Mouse (Mus musculus) embryonic stem cell, embryonic (primary cell): ENCODE results near the gene Lix1l.

Experiments
- CTCF ChIA-PET, 4 experiments: fragments of 300-600 bp in 2 of 4; fragments of 350-600 bp in 2 of 4; sonication (Branson Sonifier 250); formaldehyde crosslinking; loops; one replicate each; lab custom pipeline; 2022; ENCODE audit warnings: inconsistent platforms in 2 of 4; lab: Charles Lee
- POLR2A ChIA-PET, 4 experiments: fragments of 300-600 bp in 2 of 4; fragments of 350-600 bp in 2 of 4; sonication (Branson Sonifier 250); formaldehyde crosslinking; loops; one replicate each; lab custom pipeline; 2022; ENCODE audit warnings: antibody characterized with exemption in 4 of 4, inconsistent platforms in 1 of 4; lab: Charles Lee

Gene Lix1l

GRCm38 (mm10) chr3:96660901-96661300 lies 60.0 kb downstream of the Lix1l start:
- POLR2A ChIA-PET = interaction anchor here in 3 of 4 experiments (0.7 to 2.5 kb wide), 12 partner anchors 9 to 83 kb away, joined by 3 to 10 read pairs (median 4); partner anchors contain the start of genes Ankrd35 (in 1 of the 3), Polr3c (in 1 of the 3) and Rnf115 (in 1 of the 3)

GRCm38 (mm10) chr3:96662731-96663316 lies 61.9 kb downstream of the Lix1l start:
- ChIA-PET CTCF (interaction anchor here (0.6 to 2.1 kb wide), 47 partner anchors 10 to 160 kb away, joined by 3 to 29 read pairs (median 5); partner anchors contain the start of genes Itga10 (in 3 of the 4), Nudt17 (in 3 of the 4), Pias3 (in 2 of the 4) and Polr3gl (in 2 of the 4)), POLR2A (interaction anchor here (0.6 to 3.4 kb wide), 41 partner anchors 7 to 674 kb away, joined by 3 to 28 read pairs (median 4); partner anchors contain the start of genes Nudt17 (in 3 of the 4), Itga10 (in 2 of the 4), Pias3 (in 2 of the 4) and Gm42957 (in 1 of the 4))

More at GRCm38 (mm10) chr3:96660901-96661300, 60.0 kb downstream of the Lix1l start:
- CTCF ChIA-PET = interaction anchor here in 2 of 4 experiments (0.6 to 1.0 kb wide), 3 partner anchors 15 to 69 kb away, joined by 3 to 13 read pairs (median 3); no protein-coding TSS in a partner anchor

- ChIA-PET POLR2A (interaction anchor here (0.5 to 3.4 kb wide), 69 partner anchors 8 to 675 kb away, joined by 3 to 28 read pairs (median 4); partner anchors contain the start of genes Nudt17 (in 4 of the 4), Pias3 (in 3 of the 4), Rbm8a (in 3 of the 4) and Gm16253 (in 2 of the 4)), CTCF (interaction anchor here (0.5 to 2.1 kb wide), 81 partner anchors 9 to 337 kb away, joined by 3 to 29 read pairs (median 5); partner anchors contain the start of genes Nudt17 (in 4 of the 4), Itga10 (in 3 of the 4), Polr3gl (in 3 of the 4) and Ankrd34a (in 2 of the 4))
These were observed 62.7 kb downstream of the Lix1l start for GRCm38 (mm10) chr3:96663432-96664239.

- CTCF ChIA-PET = interaction anchor here in 3 of 4 experiments (0.8 to 2.0 kb wide), 6 partner anchors 15 to 405 kb away, joined by 3 to 15 read pairs (median 4); no protein-coding TSS in a partner anchor
- POLR2A ChIA-PET = interaction anchor here in 2 of 4 experiments (0.7 to 1.3 kb wide), 4 partner anchors 26 to 196 kb away, joined by 3 to 5 read pairs (median 4); partner anchors contain the start of gene Nudt17 (in 1 of the 2)
These were observed 64.9 kb downstream of the Lix1l start for GRCm38 (mm10) chr3:96665732-96666363.

- ChIA-PET POLR2A (interaction anchor here in 2 of 4 experiments (0.7 to 2.5 kb wide), 12 partner anchors 9 to 41 kb away, joined by 3 to 15 read pairs (median 4); partner anchors contain the start of genes Pias3 (in 2 of the 2), Nudt17 (in 1 of the 2) and Rbm8a (in 1 of the 2)), CTCF (interaction anchor here (0.6 to 2.6 kb wide), 23 partner anchors 9 to 110 kb away, joined by 3 to 19 read pairs (median 4); partner anchors contain the start of genes Nudt17 (in 3 of the 4), Itga10 (in 1 of the 4), Pias3 (in 1 of the 4) and Polr3gl (in 1 of the 4))
These were observed 66.0 kb downstream of the Lix1l start for GRCm38 (mm10) chr3:96666916-96667315.

- ChIA-PET CTCF (interaction anchor here (0.5 to 2.6 kb wide), 30 partner anchors 8 to 165 kb away, joined by 3 to 19 read pairs (median 4); partner anchors contain the start of genes Nudt17 (in 3 of the 4), Itga10 (in 2 of the 4), Pias3 (in 1 of the 4) and Polr3gl (in 1 of the 4)), POLR2A (interaction anchor here (0.6 to 2.5 kb wide), 15 partner anchors 9 to 41 kb away, joined by 3 to 15 read pairs (median 3); partner anchors contain the start of genes Nudt17 (in 3 of the 4), Pias3 (in 2 of the 4) and Rbm8a (in 1 of the 4))
These were observed 66.4 kb downstream of the Lix1l start for GRCm38 (mm10) chr3:96667316-96667715.

GRCm38 (mm10) chr3:96668424-96669067 lies 67.6 kb downstream of the Lix1l start:
- CTCF ChIA-PET = interaction anchor here (0.6 to 2.6 kb wide), 9 partner anchors 16 to 40 kb away, joined by 4 to 19 read pairs (median 6); partner anchors contain the start of gene Nudt17 (in 2 of the 4)
- POLR2A ChIA-PET = interaction anchor here in 3 of 4 experiments (0.7 to 2.5 kb wide), 9 partner anchors 12 to 92 kb away, joined by 3 to 15 read pairs (median 5); partner anchors contain the start of genes Nudt17 (in 3 of the 3), Pias3 (in 2 of the 3) and Gm16253 (in 1 of the 3)

GRCm38 (mm10) chr3:96669727-96670468 lies 68.9 kb downstream of the Lix1l start, which contains the start of gene Ankrd35:
Ankrd35 (plus strand) TSS chr3:96670131.
- ChIA-PET POLR2A (interaction anchor here (0.6 to 18.1 kb wide), 33 partner anchors 8 to 392 kb away, joined by 3 to 317 read pairs (median 5); partner anchors contain the start of genes Pias3 (in 4 of the 4), Gm16253 (in 2 of the 4), Nudt17 (in 2 of the 4) and Gm42957 (in 1 of the 4)), CTCF (interaction anchor here in 3 of 4 experiments (0.5 to 2.1 kb wide), 23 partner anchors 10 to 38 kb away, joined by 3 to 17 read pairs (median 5); partner anchors contain the start of genes Nudt17 (in 2 of the 3), Itga10 (in 1 of the 3) and Pias3 (in 1 of the 3))

GRCm38 (mm10) chr3:96671519-96671918 lies 70.6 kb downstream of the Lix1l start:
- ChIA-PET CTCF (interaction anchor here in 1 of 4 experiments (2.1 kb wide), 1 partner anchor 37 kb away, joined by 8 read pairs; the partner anchor contains the start of gene Nudt17), POLR2A (interaction anchor here in 3 of 4 experiments (0.8 to 18.1 kb wide), 4 partner anchors 13 to 114 kb away, joined by 3 to 317 read pairs (median 19); partner anchors contain the start of genes Pias3 (in 2 of the 3) and Txnip (in 1 of the 3))

GRCm38 (mm10) chr3:96673514-96673913 lies 72.6 kb downstream of the Lix1l start:
- CTCF ChIA-PET = interaction anchor here in 3 of 4 experiments (1.1 to 3.9 kb wide), 7 partner anchors 10 to 35 kb away, joined by 3 to 20 read pairs (median 5); partner anchors contain the start of genes Nudt17 (in 2 of the 3) and Pias3 (in 1 of the 3)

GRCm38 (mm10) chr3:96674442-96674841 lies 73.5 kb downstream of the Lix1l start:
- ChIA-PET CTCF (interaction anchor here in 3 of 4 experiments (0.6 to 3.9 kb wide), 19 partner anchors 10 to 797 kb away, joined by 3 to 20 read pairs (median 5); partner anchors contain the start of genes Nudt17 (in 2 of the 3), Pias3 (in 2 of the 3) and Polr3gl (in 1 of the 3)), POLR2A (interaction anchor here in 3 of 4 experiments (0.6 to 18.1 kb wide), 41 partner anchors 9 to 675 kb away, joined by 3 to 317 read pairs (median 8); partner anchors contain the start of genes Pias3 (in 3 of the 3), Nudt17 (in 2 of the 3), Rbm8a (in 2 of the 3) and Txnip (in 2 of the 3))

More at GRCm38 (mm10) chr3:96673514-96673913, 72.6 kb downstream of the Lix1l start:
- POLR2A ChIA-PET = interaction anchor here in 3 of 4 experiments (0.5 to 18.1 kb wide), 25 partner anchors 10 to 605 kb away, joined by 3 to 317 read pairs (median 10); partner anchors contain the start of genes Nudt17 (in 3 of the 3), Pias3 (in 3 of the 3), Rbm8a (in 2 of the 3) and Gm16253 (in 1 of the 3)

- ChIA-PET POLR2A (interaction anchor here (0.6 to 18.1 kb wide), 70 partner anchors 7 to 674 kb away, joined by 3 to 317 read pairs (median 5); partner anchors contain the start of genes Pias3 (in 4 of the 4), Nudt17 (in 3 of the 4), Rbm8a (in 3 of the 4) and Gm16253 (in 2 of the 4)), CTCF (interaction anchor here in 3 of 4 experiments (0.7 to 3.9 kb wide), 27 partner anchors 8 to 636 kb away, joined by 3 to 20 read pairs (median 5); partner anchors contain the start of genes Pias3 (in 3 of the 3), Nudt17 (in 2 of the 3), Gm16253 (in 1 of the 3) and Lix1l (in 1 of the 3))
These were observed 74.2 kb downstream of the Lix1l start for GRCm38 (mm10) chr3:96675171-96675570.

GRCm38 (mm10) chr3:96675690-96676089 lies 74.7 kb downstream of the Lix1l start:
- CTCF ChIA-PET = interaction anchor here in 3 of 4 experiments (0.6 to 3.9 kb wide), 27 partner anchors 9 to 875 kb away, joined by 3 to 20 read pairs (median 5); partner anchors contain the start of genes Pias3 (in 3 of the 3), Nudt17 (in 2 of the 3), Gm16253 (in 1 of the 3) and Lix1l (in 1 of the 3)
- POLR2A ChIA-PET = interaction anchor here (0.6 to 18.1 kb wide), 65 partner anchors 8 to 527 kb away, joined by 3 to 317 read pairs (median 5); partner anchors contain the start of genes Pias3 (in 4 of the 4), Nudt17 (in 3 of the 4), Rbm8a (in 3 of the 4) and Gm16253 (in 2 of the 4)
